Mouse (Mus musculus) liver, adult 2 months (tissue): Measurements from ENCODE around the gene Gnl1.
"Not testable (repeated sequence)": the region's sequence is repeated elsewhere in the genome, so short reads cannot be mapped to it uniquely, and the experiment has no call there.

ENCODE experiments used
- CTCF ChIP-seq: fragments of 200-500 bp; IDR thresholded peaks from 2 replicates; pipeline ENCODE4 v1.5.1; 2011; ENCODE audit warnings: low read depth, low read length, control low read depth
- POLR2A ChIP-seq: fragments of 200-500 bp; IDR thresholded peaks from 2 replicates; pipeline ENCODE4 v1.6.1; 2011; ENCODE audit warnings: low read length, control low read depth; ENCODE audit not compliant: insufficient read depth; ENCODE audit errors: extremely low read depth

GRCm38 (mm10) chr17:36030046-36030702 is 50.5 kb downstream of the Gnl1 start:
- TF ChIP-seq CTCF, POLR2A: not testable (repeated sequence)
